Mouse (Mus musculus) T-cell, adult 2 months (primary cell): ENCODE measurements around the gene Setd1a.
"Not testable (repeated sequence)": the region's sequence is repeated elsewhere in the genome, so short reads cannot be mapped to it uniquely, and the experiment has no call there.

ENCODE experiments used
- DNase-seq: peaks from one replicate; pipeline ENCODE4 v3.0.0; 2022; ENCODE audit warnings: low spot score

Gene Setd1a

DNA sequence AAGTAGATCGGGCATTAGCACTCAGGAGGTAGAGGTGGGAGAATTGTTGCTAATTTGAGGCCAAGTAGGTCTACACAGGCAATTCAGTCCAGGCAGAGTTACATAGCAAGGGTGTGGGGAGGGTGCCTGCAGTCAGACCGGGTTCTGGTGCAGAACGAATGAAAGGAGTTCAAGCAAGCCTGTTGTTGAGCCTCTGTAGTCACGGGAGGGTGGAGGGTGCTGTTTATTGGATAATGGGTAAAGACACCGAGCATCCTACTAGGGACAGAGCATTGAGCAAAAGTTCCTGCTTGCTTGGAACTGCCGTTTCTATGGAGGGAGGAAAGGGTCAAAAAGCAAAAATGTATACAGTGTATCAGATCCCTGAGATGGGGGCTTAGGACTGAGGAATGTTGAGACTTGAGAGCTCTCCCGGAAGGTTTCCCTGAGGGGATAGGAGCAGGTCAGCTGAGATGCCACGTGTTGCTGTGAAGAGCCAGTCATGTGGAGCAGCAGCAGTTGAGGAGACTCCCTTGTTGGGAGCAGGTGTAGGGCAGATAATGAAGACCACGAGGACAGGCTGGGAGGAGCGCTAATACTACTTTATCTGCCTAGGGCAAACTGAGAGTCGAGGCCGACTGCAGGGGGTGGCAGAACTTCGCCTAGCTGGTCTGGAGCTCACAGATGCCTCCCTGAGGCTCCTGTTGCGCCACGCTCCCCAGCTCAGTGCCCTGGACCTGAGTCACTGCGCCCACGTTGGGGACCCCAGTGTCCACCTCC lies 9.4 kb upstream of the Setd1a start:
- DNase-seq: no peak

DNA sequence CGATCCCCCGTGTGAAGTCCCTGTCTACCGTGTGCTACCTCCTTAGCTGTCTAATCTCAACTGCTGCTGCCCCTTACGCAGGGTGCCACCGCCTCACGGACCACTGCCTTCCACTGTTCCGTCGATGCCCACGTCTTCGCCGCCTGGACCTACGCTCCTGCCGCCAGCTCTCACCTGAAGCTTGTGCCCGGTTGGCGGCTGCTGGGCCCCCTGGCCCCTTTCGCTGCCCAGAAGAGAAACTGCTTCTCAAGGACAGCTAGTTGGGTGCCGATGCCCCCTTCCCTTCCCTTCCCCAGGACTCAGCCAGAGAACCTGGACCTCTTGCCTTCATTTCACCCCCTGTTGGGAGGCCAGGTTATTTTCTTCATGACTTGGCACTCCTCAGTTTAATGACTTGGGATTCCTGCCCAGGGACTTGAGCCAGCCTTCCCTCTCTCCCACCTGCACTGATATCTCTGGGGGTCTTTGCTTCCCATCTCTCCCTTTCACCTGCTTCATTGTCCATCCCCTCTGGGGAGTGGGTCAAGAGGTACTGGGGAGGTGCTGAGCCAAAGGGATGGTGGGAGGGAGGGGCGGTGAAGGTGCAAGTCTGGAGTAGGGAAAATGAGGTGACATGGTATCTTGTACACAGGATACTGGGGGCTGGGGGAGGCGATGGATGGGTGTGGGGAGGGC lies 8.7 kb upstream of the Setd1a start:
- no peak for DNase-seq

DNA sequence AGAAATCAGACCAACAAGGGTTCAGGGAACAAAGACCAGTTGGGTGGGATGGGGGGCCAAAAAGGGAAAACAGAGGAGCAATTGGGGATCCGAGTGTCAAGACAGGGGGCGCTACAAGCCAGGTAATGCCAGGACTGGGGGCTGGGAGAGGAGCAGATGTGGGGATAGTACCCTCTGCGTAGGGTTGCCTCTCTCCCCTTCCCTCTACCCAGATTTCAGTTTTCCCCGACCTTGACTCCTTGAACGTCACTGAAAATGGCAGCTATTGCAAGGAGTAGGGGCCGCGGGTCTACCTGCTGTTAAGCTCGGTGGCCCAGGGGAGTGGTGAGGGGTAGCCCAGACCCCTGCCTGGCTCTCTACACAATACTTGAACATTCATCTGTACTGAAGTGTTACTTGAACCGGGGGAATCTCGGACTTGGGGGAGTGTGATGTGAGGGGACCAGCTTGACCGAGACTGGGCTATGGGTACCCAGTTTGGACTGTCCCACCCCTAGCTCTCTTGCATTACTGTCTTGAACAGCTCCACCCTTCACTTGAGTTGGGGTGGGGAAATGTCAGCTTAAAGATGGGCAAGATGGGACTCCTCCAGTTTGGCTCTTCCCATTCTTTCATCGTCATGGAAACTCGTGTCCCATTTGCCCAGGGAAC lies 8.0 kb upstream of the Setd1a start:
- DNase-seq: no peak

DNA sequence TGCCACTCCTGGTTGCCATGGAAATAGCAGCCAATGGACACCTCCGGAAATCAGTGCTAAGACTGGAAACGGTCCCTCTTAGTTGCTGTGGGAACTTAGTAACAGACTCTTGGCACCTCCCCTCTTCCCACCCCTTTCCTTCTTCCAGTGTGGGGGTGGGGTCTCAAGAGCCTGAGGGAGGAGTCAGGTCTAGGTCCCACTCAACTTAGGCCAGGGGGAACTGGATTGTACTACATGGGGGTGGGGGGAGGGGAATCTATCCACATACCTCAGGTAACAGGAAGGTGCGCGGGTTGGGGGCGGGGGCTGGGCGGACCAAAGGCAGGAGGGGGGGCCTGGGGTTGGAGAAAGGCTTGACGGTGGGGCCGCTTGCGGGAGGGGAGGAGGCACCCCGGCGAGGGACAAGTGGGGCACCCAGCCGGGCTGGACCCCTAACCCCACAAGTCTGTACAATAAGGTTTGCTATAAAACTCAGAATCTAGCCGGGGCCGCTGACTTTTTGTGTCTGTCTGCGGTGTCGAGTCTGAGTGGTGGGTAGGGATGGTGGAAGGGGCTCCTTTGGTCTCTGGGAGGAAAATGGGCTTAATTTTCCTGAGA lies 7.4 kb upstream of the Setd1a start:
- peak; percentile 61 for DNase-seq

DNA sequence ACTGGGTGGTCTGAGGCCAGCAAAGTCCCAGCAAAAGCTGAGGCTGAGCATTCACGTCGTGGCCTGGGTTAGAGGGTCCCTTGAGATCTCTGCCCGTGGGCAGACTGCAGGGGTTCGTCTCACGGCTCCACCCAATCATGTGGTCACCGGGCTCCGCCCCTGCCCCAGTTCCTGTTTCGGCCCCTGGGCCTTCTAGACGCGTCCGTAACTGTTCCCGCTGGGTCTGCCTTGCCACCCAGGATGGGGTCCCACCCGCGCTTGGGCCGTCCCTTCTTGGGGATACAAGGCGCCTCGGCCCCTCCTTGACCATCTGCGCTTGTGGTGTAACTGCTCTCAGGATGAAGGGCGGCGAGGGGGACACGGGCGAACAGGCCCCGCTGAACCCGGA lies 6.8 kb upstream of the Setd1a start, which contains the start of gene Orai3:
Gene Orai3 (plus strand): TSS at position 165 of the 388 bp plus-strand sequence.
- DNase-seq: peak; percentile 47

DNA sequence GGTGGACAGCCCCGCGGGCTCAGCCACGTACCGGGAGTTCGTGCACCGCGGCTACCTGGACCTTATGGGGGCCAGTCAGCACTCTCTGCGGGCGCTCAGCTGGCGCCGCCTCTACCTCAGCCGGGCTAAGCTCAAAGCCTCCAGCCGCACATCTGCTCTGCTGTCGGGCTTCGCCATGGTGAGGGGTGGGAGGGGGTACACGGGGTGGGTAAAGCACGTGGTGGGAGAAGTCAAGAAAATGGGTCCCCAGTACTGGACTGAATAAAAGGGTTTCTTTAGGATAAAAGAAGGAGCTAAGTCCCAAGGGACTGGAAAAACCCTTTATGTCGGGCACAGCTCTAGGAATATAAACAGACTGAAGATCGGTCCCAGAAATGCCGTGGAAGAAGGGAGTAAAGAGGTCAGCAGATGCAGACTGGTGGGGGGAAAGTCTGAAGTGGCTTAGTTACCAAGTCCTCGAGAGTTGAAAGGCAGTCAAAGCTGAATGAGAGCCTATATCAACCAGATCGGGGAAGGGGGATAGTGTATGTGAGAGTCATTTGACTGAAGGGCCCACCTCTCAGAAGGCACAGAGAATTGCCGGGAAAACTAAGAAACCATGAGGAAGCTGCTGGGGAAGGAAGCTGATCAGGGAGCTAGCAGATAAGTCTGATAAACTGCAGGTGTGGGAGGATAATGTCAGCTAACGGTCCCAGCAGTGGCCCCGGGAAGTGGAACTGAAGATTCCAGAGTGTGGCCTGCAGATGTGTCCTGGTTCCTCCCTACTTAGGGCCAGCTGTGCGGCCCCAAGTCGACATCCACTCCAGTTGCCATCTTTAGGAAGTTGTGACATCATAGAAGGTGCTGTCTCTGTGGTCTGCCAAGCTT lies 6.2 kb upstream of the Setd1a start:
- no peak for DNase-seq

DNA sequence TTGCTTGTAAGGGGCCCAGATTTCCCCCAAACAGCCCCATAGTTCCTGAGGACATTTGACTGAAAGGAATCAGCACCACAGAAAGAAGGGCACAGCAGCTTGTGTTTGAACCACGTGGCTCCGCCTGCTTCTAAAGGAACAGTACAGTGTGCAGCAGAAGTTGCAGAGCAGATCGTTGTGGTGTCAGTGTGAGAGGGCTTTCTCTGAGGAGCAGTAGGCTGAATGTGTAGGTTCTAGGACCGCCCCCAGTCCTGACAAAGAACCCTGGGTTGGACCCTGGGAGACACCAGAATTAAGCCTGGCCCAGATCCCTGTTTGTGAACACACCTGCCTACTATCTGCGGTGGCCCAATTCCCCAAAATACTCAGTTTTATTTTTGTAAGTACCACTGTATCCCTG lies 5.2 kb upstream of the Setd1a start:
- no peak for DNase-seq

DNA sequence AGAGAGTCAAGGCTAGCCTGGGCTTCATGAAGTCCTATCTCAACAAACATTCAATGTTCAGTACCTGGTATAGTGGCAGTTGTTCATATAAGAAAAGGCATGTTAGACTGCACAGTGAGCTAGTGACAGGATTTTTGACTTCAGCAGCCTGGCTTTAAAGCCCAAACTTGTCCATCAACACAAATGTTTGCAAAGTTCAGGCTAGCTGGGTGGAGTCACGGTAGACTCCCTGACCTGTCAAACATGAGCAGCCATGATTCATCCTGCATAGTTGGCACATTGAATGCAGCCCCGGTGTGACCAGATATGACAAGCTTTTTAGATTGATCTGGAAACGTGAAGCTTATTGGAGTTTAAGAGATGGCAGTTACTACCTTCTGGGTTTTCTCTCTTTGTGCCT lies 4.4 kb upstream of the Setd1a start:
- DNase-seq: no peak

DNA sequence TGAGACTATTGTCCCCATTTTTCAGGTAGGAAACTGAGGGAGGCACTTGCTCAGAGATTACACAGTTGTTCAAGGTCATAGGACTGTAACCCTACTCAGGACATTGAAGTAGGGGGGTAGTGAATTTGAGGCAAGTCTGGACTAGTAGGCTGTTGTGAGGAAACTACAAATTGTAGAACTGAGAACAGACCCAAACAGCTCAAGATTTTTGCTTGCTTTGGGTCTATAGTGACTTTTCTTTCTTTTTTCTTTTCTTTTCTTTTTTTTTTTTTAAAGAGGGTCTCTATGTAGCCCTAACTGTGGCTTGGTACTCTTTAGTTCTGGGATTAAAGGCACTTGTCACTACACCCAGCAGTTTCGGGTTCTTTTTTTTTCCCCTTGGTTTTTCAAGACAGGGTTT lies 3.9 kb upstream of the Setd1a start:
- no peak for DNase-seq

DNA sequence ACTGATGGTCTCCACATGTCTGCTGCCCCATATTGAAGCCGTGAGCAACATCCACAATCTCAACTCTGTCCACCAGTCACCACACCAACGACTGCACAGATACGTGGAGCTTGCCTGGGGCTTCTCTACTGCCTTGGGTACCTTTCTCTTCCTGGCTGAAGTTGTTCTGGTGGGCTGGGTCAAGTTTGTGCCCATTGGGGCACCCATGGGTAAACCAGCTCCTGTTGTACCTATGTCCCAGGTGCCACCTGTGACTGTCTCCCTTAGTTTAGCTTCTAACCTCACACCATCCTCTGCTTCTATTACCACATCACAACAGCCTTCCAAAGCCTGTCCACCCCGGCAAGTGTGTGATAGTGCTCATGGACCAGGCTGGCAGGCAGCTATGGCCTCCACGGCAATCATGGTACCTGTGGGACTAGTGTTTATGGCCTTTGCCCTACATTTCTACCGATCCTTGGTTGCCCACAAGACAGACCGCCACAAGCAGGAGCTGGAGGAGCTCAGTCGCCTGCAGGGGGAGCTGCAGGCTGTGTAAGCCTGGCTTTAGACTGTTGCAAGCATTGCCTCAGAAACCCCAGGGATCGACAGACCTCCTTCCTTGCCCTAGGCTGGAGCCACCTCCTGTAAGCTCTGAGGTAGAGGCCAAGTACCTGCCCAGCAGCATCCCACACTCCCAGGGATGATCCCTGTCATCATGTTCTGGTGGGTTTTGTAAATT lies 2.6 kb upstream of the Setd1a start:
- DNase-seq: peak; percentile 80

DNA sequence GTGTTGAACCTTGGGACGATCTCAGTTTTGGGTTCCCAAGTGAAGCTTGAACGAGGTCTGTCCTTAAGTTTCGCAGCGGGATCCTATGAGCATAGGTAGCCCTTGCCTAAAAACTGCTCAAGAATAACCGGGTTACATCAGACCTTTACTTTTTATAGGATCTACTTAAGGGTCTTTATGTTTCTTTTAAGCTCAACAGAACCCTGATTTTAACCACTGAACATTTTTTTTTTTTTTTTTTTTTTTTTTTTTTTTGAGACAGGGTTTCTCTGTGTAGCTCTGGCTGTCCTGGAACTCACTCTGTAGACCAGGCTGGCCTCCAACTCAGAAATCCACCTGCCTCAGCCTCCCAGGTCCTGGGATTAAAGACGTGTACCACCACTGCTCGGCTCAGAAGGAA lies 633 bp upstream of the Setd1a start:
- not testable (repeated sequence) for DNase-seq

DNA sequence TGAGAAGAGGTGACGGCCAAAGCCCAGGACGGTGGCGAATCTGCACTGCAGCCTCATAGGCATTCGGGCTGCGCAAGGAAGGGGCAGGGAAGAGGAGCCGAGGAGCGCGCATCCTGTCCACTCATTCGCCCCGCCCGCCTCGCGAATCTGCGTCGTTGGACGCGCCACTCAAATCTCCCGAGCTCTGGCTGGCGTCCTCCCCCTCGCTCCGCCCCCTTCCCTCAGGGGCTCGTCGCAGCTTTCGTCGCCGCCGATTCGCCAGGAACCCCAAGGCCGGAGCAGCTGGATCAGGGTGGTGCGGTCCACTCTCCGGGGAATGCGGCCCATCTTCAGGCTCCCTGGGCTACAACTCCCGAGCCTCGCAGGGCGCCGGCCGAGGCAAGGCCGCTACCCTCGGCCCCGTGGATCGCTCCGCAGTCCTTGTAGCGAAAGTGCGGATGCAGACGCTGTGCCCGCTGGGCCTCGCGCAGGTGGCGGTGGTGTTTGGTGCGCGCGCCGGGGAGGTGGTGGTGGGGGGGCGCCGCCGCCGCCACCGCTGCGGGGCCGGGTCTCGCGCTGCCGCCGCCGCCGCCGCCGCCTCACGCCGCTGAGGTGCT lies 506 bp downstream of the Setd1a start:
- DNase-seq: peak; percentile 97

DNA sequence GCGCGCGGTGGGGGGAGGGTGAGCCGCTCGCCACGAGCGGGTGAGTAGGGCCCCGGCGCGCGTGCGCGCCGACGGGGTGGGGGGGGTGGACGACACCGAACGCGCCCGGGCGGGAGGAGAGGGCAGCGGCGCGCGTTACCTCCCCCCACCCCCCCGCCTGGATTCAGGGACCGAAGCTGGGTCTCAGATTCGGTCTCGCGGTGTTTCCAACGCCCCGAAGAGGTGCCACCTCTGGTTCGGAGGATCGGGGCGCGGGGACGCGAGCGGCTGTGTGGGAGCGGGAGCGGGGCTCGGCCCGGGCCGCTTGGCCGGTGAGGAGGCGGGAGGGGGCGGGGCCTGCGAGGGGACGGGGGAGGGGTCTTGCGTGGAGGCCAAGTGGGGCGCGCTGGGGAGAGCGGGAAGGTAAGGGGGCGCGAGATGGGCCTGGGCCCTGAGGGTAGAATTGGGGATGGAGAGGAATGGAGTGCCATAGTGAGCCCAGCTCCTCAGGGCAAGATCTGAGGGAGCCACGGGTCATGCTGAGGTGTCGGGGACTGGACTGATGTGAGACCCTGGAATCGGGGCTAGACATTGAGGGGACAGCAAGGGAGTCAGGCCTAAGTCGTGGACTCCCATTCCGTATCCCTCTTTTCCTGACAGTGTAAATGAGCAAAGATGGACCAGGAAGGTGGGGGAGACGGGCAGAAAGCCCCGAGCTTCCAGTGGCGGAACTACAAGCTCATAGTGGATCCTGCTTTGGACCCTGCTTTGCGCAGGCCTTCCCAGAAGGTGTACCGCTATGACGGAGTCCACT lies 1.2 kb downstream of the Setd1a start:
- peak; percentile 46 for DNase-seq

DNA sequence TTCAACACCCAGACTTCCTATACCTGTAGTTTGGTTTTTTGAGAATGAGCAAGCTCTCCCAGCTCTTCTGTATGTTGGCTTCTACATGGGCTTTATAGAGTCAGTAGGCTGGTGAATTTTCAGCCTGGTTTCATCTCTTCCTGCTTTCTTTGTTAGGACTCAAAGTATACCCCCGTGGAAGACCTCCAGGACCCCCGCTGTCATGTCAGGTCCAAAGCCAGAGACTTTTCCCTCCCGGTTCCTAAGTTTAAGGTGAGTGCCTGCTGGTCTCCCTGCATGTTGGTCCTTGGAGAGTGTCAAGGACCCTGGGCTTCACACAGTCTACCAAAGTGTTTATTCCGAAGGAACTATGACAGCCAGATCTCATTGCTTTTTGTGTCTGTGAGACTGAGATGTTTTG lies 1.9 kb downstream of the Setd1a start:
- no peak for DNase-seq

DNA sequence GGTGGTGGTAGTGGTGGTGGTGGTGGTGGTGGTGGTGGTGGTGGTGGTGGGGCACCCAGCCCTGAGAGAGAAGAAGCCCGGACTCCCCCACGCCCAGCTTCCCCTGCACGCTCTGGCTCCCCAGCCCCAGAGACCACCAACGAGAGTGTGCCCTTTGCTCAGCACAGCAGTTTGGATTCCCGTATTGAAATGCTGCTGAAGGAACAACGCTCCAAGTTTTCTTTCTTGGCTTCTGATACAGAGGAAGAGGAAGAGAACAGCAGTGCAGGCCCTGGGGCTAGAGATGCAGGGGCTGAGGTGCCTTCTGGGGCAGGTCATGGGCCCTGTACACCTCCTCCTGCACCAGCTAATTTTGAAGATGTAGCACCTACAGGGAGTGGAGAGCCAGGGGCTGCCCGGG lies 8.8 kb downstream of the Setd1a start, which contains the start of gene Gm49388:
Gene Gm49388 (plus strand): TSS at position 301 of the 400 bp plus-strand sequence.
- no peak for DNase-seq

DNA sequence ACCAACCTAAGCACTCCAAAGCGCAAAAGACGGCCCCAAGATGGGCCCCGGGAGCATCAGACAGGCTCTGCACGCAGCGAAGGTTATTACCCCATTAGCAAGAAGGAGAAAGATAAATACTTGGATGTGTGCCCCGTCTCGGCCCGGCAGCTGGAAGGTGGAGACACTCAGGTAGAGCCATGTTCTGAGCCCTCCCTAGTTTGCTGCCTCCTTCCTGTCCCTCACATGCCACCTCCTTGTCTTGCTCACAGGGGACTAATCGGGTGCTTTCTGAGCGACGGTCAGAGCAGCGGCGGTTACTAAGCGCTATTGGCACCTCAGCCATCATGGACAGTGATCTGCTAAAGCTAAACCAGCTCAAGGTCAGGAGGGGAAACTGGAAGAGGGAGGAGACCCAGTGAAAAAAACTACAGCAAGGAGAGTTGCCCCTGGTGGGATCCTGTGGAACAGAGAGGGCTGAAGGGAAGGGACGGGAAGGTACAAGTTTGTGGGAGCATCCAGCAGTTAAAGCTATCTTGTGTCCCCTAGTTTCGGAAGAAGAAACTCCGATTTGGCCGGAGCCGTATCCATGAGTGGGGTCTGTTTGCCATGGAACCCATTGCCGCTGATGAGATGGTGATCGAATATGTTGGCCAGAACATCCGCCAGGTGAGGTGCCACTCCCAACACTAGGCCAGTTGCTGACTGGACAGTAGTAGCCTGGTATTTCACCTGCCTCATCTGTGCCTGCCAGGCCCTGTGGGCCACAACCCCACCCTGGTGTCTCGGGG lies 20.8 kb downstream of the Setd1a start:
- DNase-seq: no peak

DNA sequence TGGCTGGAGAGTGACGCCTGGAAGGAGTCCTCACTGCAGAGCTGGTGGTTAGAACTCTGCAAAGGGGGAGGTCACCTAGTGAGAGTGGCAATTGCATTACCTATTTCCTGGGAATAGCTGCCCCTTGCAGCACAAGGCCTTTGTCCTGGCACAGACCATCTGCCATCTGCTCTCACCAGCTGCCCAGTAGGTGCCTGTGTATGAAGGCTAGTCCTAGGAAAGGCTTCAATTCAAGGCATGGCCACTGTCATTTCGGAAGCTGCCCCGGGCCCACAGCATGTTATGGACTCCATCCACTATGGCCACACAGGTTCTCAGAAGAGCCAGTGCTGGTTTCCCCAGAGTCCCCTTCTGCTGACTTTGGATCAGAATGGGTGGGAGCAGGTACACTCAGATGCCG lies 22.1 kb downstream of the Setd1a start:
- DNase-seq: no peak

DNA sequence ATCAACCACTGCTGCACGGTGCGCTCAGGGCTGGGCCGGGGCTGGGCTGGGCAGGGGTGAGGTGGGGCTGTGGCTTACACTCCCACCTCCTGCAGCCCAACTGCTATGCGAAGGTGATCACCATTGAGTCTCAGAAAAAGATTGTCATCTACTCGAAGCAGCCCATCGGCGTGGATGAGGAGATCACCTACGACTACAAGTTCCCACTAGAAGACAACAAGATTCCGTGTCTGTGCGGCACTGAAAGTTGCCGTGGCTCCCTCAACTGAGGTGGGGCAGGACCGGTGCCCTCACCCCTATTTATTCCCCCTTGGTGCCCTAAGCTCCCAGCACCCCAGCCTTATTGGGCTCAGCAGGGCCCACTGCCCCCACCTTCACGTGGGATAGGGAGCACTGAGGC lies 22.7 kb downstream of the Setd1a start:
- DNase-seq: no peak

DNA sequence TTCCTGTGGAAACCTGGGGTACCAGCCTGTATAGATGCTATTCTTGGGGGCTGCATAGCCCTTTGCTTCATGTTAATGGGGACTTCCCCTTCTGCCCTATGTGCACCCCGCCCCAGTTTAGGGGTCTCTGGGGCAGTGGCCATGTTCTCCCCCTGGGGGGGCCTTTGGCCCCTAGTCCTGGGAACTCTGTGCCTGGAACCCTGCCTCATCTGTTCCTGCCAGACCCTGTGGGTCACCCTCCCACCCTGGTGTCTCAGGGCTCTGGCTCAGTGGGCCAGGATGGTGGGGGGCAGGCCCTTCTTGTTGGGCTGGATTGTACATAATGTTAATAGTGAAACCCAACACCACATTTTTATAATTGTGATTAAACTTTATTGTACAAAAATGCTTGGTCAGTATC lies 23.3 kb downstream of the Setd1a start:
- DNase-seq: no peak
